Mouse (Mus musculus): Measurements from ENCODE around the gene Arap1.

GRCm38 (mm10) chr7:101314396-101314795 is 33.5 kb upstream of the Arap1 start:
- TF ChIP-seq POLR2A (IDR thresholded peaks at IDR 0.05; ENCODE audit: extremely low read depth, insufficient read depth, low read length) (no peak), CTCF (IDR thresholded peaks at IDR 0.05; ENCODE audit: low read depth, low read length) (no peak)
